Mouse (Mus musculus) hindbrain, embryonic 16.5 days (tissue): ENCODE results near the gene Nob1. TPM values are rescaled to one million over a fixed set of nuclear protein-coding genes. Genes with fewer than 3 reads are reported as not detected.

Experiments used
- ATAC-seq: fragments of 200-750 bp; cut with Nextera tagmentation; 2 replicates; pipeline ENCODE4 v1.8.0; 2017; ENCODE audit warnings: moderate TSS enrichment, moderate library complexity
- H3K27ac ChIP-seq: fragments of 300-500 bp; sonication (generic); 2 replicates; pipeline ENCODE4 v1.5.1; 2014; ENCODE audit warnings: low read depth, mild to moderate bottlenecking, control low read depth, low read length, moderate library complexity
- H3K27me3 ChIP-seq: fragments of 300-500 bp; sonication (generic); replicated peaks from 2 replicates; pipeline ENCODE4 v1.6.1; 2014; ENCODE audit warnings: low read length; ENCODE audit not compliant: control insufficient read depth, insufficient read depth
- H3K36me3 ChIP-seq: fragments of 300-500 bp; sonication (generic); 2 replicates; pipeline ENCODE4 v1.6.1; 2014; ENCODE audit warnings: mild to moderate bottlenecking, low read length, moderate library complexity, mixed read lengths; ENCODE audit not compliant: control insufficient read depth, insufficient read depth
- H3K4me1 ChIP-seq: fragments of 300-500 bp; sonication (generic); 2 replicates; pipeline ENCODE4 v1.6.1; 2014; ENCODE audit warnings: low read depth, low read length; ENCODE audit not compliant: control insufficient read depth, insufficient read depth
- H3K4me2 ChIP-seq: fragments of 300-500 bp; sonication (generic); 2 replicates; pipeline ENCODE4 v1.6.1; 2014; ENCODE audit warnings: mild to moderate bottlenecking, low read length, control low read depth, moderate library complexity
- H3K4me3 ChIP-seq: fragments of 300-500 bp; sonication (generic); 2 replicates; pipeline ENCODE4 v1.5.1; 2014; ENCODE audit warnings: mild to moderate bottlenecking, low read length, control low read depth, moderate library complexity
- H3K9ac ChIP-seq: fragments of 300-500 bp; sonication (generic); 2 replicates; pipeline ENCODE4 v1.6.1; 2014; ENCODE audit warnings: low read depth, mild to moderate bottlenecking, control low read depth, low read length, moderate library complexity
- H3K9me3 ChIP-seq: fragments of 300-500 bp; sonication (generic); 2 replicates; pipeline ENCODE4 v1.6.1; 2014; ENCODE audit warnings: mild to moderate bottlenecking, low read length, moderate library complexity; ENCODE audit not compliant: control insufficient read depth
- WGBS: fragments of 180-500 bp; shearing (Covaris S2); extraction: QIAGEN DNeasy Blood & Tissue Kit; methylation state at CpG from one replicate; pipeline ENCODE4 v1.1.7; 2014; 5-methylcytosine and 5-hydroxymethylcytosine counted together
- polyA plus RNA-seq: library from polyadenylated mRNA; unstranded; fragments of >200 nt; fragmentation: Nextera tagmentation; extraction: Ambion mirVana; gene quantifications from 2 replicates; pipeline ENCODE4 v1.2.1, GENCODE M21; 2015

Gene Nob1
- polyA plus RNA-seq, 1 experiment from 2014 or later: 64.2 TPM

GRCm38 (mm10) chr8:107417001-107417400 lies 7.8 kb downstream of the Nob1 start:
- ATAC-seq: no peak
- Histone ChIP-seq H3K4me3 (no peak overlapping the region), H3K27ac (no peak overlapping the region), H3K4me2 (no peak overlapping the region), H3K9me3 (no peaks in the 10 kb centered on the region), H3K36me3 (peaks cover 65% of the 10 kb centered on the region), H3K9ac (no peak overlapping the region), H3K27me3 (no peaks in the 10 kb centered on the region), H3K4me1 (no peaks in the 10 kb centered on the region)
- WGBS: 88% methylated on average over 12 of the region's 12 CpGs

GRCm38 (mm10) chr8:107413881-107414280 lies 11.0 kb downstream of the Nob1 start:
- Histone ChIP-seq H3K4me1 (no peaks in the 10 kb centered on the region), H3K27ac (no peak overlapping the region), H3K36me3 (peaks cover 61% of the 10 kb centered on the region), H3K9me3 (no peaks in the 10 kb centered on the region), H3K4me3 (no peak overlapping the region), H3K9ac (no peak overlapping the region), H3K4me2 (no peak overlapping the region), H3K27me3 (no peaks in the 10 kb centered on the region)
- 83% methylated on average over 10 of the region's 10 CpGs for WGBS
- no peak for ATAC-seq

GRCm38 (mm10) chr8:107412552-107412951 lies 12.3 kb downstream of the Nob1 start:
- WGBS: 92% methylated on average over 8 of the region's 8 CpGs
- ATAC-seq: no peak

GRCm38 (mm10) chr8:107411391-107411790 lies 13.5 kb downstream of the Nob1 start:
- no peak for ATAC-seq
- H3K4me2 ChIP-seq: no peak overlapping the region
- no peaks in the 10 kb centered on the region for H3K4me1 ChIP-seq
- no peaks in the 10 kb centered on the region for H3K27me3 ChIP-seq
- no peak overlapping the region for H3K27ac ChIP-seq
- no peaks in the 10 kb centered on the region for H3K9me3 ChIP-seq
- H3K4me3 ChIP-seq: no peak overlapping the region
- H3K36me3 ChIP-seq: peaks cover 45% of the 10 kb centered on the region
- WGBS: 67% methylated on average over 4 of the region's 4 CpGs
- no peak overlapping the region for H3K9ac ChIP-seq

More at GRCm38 (mm10) chr8:107412552-107412951, 12.3 kb downstream of the Nob1 start:
- H3K27me3 ChIP-seq: no peaks in the 10 kb centered on the region
- no peak overlapping the region for H3K4me2 ChIP-seq
- H3K9ac ChIP-seq: no peak overlapping the region
- no peaks in the 10 kb centered on the region for H3K4me1 ChIP-seq
- H3K4me3 ChIP-seq: no peak overlapping the region
- no peaks in the 10 kb centered on the region for H3K9me3 ChIP-seq
- H3K36me3 ChIP-seq: peaks cover 54% of the 10 kb centered on the region
- no peak overlapping the region for H3K27ac ChIP-seq

GRCm38 (mm10) chr8:107405935-107406334 lies 18.9 kb downstream of the Nob1 start:
- H3K9me3 ChIP-seq: no peaks in the 10 kb centered on the region
- no peak for ATAC-seq
- H3K36me3 ChIP-seq: peaks cover 13% of the 10 kb centered on the region
- H3K4me3 ChIP-seq: no peak overlapping the region
- 67% methylated on average over 3 of the region's 3 CpGs for WGBS
- H3K9ac ChIP-seq: no peak overlapping the region
- no peak overlapping the region for H3K27ac ChIP-seq
- H3K4me1 ChIP-seq: peaks cover 4% of the 10 kb centered on the region
- H3K4me2 ChIP-seq: no peak overlapping the region
- H3K27me3 ChIP-seq: no peaks in the 10 kb centered on the region

GRCm38 (mm10) chr8:107404057-107404456 lies 20.8 kb downstream of the Nob1 start:
- H3K4me1 ChIP-seq: peaks cover 4% of the 10 kb centered on the region
- no peaks in the 10 kb centered on the region for H3K27me3 ChIP-seq
- no peaks in the 10 kb centered on the region for H3K9me3 ChIP-seq
- no peak overlapping the region for H3K9ac ChIP-seq
- no peak overlapping the region for H3K4me3 ChIP-seq
- no peak for ATAC-seq
- peaks cover 6% of the 10 kb centered on the region for H3K36me3 ChIP-seq
- 66% methylated on average over 4 of the region's 4 CpGs for WGBS
- no peak overlapping the region for H3K27ac ChIP-seq
- no peak overlapping the region for H3K4me2 ChIP-seq

GRCm38 (mm10) chr8:107403038-107403781 lies 21.6 kb downstream of the Nob1 start, which contains the start of gene Nqo1:
Gene Nqo1, minus strand, starts transcription at chr8:107403206.
- Histone ChIP-seq H3K4me3 (peak within 1 kb of the TSS; percentile 36), H3K9ac (peak within 1 kb of the TSS; percentile 30), H3K9me3 (no peaks in the 10 kb centered on the region), H3K27ac (peak within 1 kb of the TSS; percentile 5; the same call in 1 of the 2 replicates), H3K4me1 (peaks cover 4% of the 10 kb centered on the region), H3K36me3 (peaks cover 3% of the 10 kb centered on the region; the same call in 1 of the 2 replicates), H3K27me3 (no peaks in the 10 kb centered on the region), H3K4me2 (peak within 1 kb of the TSS; percentile 52)
- peak; percentile 96 for ATAC-seq
- 14% methylated on average over 22 of the region's 22 CpGs for WGBS

GRCm38 (mm10) chr8:107401866-107402265 lies 23.0 kb downstream of the Nob1 start:
- Histone ChIP-seq H3K4me1 (peaks cover 4% of the 10 kb centered on the region), H3K27me3 (no peaks in the 10 kb centered on the region), H3K27ac (no peak overlapping the region), H3K36me3 (no peaks in the 10 kb centered on the region), H3K4me3 (no peak overlapping the region), H3K9me3 (no peaks in the 10 kb centered on the region), H3K4me2 (no peak overlapping the region), H3K9ac (no peak overlapping the region)
- 73% methylated on average over 5 of the region's 5 CpGs for WGBS
- ATAC-seq: no peak

- Histone ChIP-seq H3K27ac (no peak overlapping the region), H3K4me2 (no peak overlapping the region), H3K9me3 (no peaks in the 10 kb centered on the region), H3K4me3 (no peak overlapping the region), H3K4me1 (peaks cover 4% of the 10 kb centered on the region), H3K36me3 (no peaks in the 10 kb centered on the region), H3K27me3 (no peaks in the 10 kb centered on the region), H3K9ac (no peak overlapping the region)
- ATAC-seq: no peak
- 35% methylated on average over 9 of the region's 9 CpGs for WGBS
These were observed 25.4 kb downstream of the Nob1 start for GRCm38 (mm10) chr8:107399495-107399894.
